Mouse (Mus musculus) layer of hippocampus, adult 9-11 months (tissue): ENCODE results near the gene Gm20916.
"Not testable (repeated sequence)": the region's sequence is repeated elsewhere in the genome, so short reads cannot be mapped to it uniquely, and the experiment has no call there.

ENCODE experiments used
- DNase-seq: peaks from one replicate; pipeline ENCODE4 v3.0.0; 2022

The Gm20916 gene

DNA sequence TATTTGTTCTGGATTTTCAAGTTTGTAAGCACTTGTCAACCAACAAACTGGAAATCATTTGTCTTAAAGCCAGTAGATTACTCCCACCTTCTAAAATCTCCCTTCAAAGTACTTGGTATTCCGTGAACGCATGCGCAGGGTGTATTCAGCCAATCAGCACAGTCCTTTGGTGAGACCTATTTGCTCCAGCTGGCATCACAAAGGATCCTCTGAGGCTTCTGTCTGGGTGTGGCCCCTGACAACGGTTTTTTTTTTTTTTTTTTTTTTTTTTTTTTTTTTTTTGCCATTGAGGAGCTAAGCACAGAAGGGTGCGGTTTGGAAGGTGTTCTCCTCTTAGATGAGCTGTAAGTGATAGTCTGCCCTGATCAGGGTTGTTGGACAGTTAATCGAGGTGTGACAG lies at the start of gene Gm20916:
TSS of gene Gm20916 (plus strand) at position 301 of the 400 bp plus-strand sequence.
- not testable (repeated sequence) for DNase-seq
